Mouse (Mus musculus): ENCODE data around the gene Erap1. TPM values are rescaled to one million over a fixed set of nuclear protein-coding genes. Genes with fewer than 3 reads are reported as not detected.
A peak's percentile ranks its signal among the peaks of the same experiment; 100 is the strongest.
"Not testable (repeated sequence)": the region's sequence is repeated elsewhere in the genome, so short reads cannot be mapped to it uniquely, and the experiment has no call there.

The Erap1 gene
- polyA plus RNA-seq (2011; ENCODE audit: insufficient read length, low read depth, missing spikeins), result 61.2 and 102 TPM in 2 replicates

GRCm38 (mm10) chr13:74638793-74639711, at the start of gene Erap1:
Gene Erap1 (plus strand): TSS chr13:74639568.
- H3K4me1 ChIP-seq (ENCODE audit: control insufficient read depth, insufficient read depth, low read length), result no peaks in the 10 kb centered on the region

GRCm38 (mm10) chr13:74591401-74591821, 48.0 kb upstream of the Erap1 start:
- not testable (repeated sequence) for H3K4me1 ChIP-seq (ENCODE audit: control insufficient read depth, insufficient read depth, low read length)

More at GRCm38 (mm10) chr13:74638793-74639711, at the start of gene Erap1:
- Histone ChIP-seq H3K27ac (ENCODE audit: insufficient read depth, low read length) (peak within 1 kb of the TSS; percentile 90), H3K4me3 (ENCODE audit: insufficient read depth, low read length) (peak within 1 kb of the TSS; percentile 90)
- TF ChIP-seq POLR2A (IDR thresholded peaks at IDR 0.05; ENCODE audit: low read depth, low read length), result peak; percentile 50
- TF ChIP-seq CTCF (IDR thresholded peaks at IDR 0.05; ENCODE audit: borderline replicate concordance, insufficient read depth, low read length), result no peak

DNA sequence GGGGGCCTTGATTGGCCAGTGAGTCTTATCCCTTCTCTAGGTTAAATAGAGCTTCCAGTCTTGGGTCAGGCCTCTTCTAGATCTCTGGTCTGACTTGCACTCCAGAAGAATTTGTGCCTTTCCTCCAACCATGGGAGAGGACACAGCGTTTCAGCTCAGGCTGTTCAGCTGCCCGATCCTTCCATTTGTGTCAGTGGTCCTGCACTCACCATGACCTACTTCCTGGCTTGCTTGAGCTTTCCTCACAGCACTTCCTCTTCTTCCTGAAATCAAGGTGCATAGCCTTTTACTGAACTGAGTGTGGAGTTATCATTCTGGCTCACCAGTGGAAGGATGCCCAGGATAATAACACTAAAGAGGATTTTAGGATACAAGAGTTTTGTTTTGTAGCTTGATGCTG, 47.5 kb upstream of the Erap1 start:
- not testable (repeated sequence) for H3K4me3 ChIP-seq (ENCODE audit: insufficient read depth, low read length); H3K4me1 ChIP-seq (ENCODE audit: control insufficient read depth, insufficient read depth, low read length); H3K27ac ChIP-seq (ENCODE audit: insufficient read depth, low read length)

More at GRCm38 (mm10) chr13:74591401-74591821, 48.0 kb upstream of the Erap1 start:
- H3K27ac ChIP-seq (ENCODE audit: insufficient read depth, low read length); H3K4me3 ChIP-seq (ENCODE audit: insufficient read depth, low read length): not testable (repeated sequence)

DNA sequence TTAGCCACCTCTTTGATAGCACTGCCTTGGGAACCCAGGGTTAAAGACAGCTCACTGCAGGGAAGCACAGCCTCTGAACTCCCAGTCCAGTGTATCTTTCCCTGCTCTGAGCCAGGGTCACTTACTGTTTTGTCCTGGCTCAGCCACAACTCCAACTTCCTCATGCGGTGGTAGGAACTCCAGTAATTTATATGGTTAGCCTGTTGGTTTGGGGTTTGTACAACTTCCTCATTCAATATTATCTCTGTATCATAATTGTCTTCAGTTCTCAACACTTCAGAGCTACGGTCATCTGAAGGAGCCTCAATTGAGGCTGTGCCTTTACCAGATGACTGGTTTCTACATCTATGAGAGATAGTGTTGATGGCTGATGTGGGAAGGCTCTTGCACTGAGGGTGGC, 42.3 kb upstream of the Erap1 start:
- H3K4me3 ChIP-seq (ENCODE audit: insufficient read depth, low read length); H3K4me1 ChIP-seq (ENCODE audit: control insufficient read depth, insufficient read depth, low read length); H3K27ac ChIP-seq (ENCODE audit: insufficient read depth, low read length): not testable (repeated sequence)

DNA sequence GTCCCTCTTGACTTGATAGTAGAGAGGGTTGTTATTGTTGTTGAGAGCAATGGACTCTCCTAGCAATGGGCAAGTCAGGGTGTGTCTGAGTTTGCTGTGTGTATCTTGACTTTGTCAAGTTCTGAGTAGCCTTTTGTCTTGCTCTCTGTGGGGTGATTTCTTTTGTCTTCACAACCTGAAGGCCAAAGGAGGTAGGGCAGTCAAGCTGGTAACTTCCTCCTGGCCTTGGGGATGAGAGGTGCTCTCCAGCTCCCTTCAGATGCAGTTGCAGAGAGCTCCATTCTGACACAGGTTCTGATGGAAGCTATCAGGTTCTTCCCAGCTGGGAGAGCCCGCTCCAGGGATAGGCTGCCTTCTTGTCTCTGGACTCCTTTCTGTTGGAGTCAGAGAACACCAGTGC, 37.6 kb upstream of the Erap1 start:
- not testable (repeated sequence) for H3K4me3 ChIP-seq (ENCODE audit: insufficient read depth, low read length); H3K27ac ChIP-seq (ENCODE audit: insufficient read depth, low read length); H3K4me1 ChIP-seq (ENCODE audit: control insufficient read depth, insufficient read depth, low read length)

- H3K4me3 ChIP-seq (ENCODE audit: insufficient read depth, low read length), result peak overlapping the region; percentile 86
Measured at GRCm38 (mm10) chr13:74617163-74618019, 22.0 kb upstream of the Erap1 start.

DNA sequence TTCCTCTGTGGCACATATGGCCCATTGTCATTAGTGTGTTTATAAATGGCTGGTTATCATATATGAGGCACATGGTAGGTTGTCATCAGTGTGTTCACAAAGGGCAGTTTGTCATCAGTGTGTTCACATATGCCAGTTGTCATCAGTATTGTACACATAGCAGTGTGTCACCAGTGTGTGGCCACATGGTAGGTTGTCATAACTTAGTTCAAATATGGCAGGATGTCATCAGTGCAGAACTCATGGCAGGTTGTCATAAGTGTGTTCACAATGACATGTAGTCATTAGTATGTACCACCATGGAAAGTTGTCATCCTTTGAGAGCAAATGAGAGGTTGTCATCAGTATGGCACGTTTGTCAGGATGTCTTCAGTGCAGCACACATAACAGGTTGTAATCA, 7.0 kb upstream of the Erap1 start:
- TF ChIP-seq POLR2A (IDR thresholded peaks at IDR 0.05; ENCODE audit: low read depth, low read length) (no peak), CTCF (IDR thresholded peaks at IDR 0.05; ENCODE audit: borderline replicate concordance, insufficient read depth, low read length) (no peak)
- Histone ChIP-seq H3K27ac (ENCODE audit: insufficient read depth, low read length) (no peak overlapping the region), H3K4me1 (ENCODE audit: control insufficient read depth, insufficient read depth, low read length) (no peaks in the 10 kb centered on the region), H3K4me3 (ENCODE audit: insufficient read depth, low read length) (no peak overlapping the region)

More at GRCm38 (mm10) chr13:74617163-74618019, 22.0 kb upstream of the Erap1 start:
- peak; percentile 63 for TF ChIP-seq POLR2A (IDR thresholded peaks at IDR 0.05; ENCODE audit: low read depth, low read length)
- not testable (repeated sequence) for H3K4me1 ChIP-seq (ENCODE audit: control insufficient read depth, insufficient read depth, low read length)
- H3K27ac ChIP-seq (ENCODE audit: insufficient read depth, low read length), result peak overlapping the region; percentile 80

DNA sequence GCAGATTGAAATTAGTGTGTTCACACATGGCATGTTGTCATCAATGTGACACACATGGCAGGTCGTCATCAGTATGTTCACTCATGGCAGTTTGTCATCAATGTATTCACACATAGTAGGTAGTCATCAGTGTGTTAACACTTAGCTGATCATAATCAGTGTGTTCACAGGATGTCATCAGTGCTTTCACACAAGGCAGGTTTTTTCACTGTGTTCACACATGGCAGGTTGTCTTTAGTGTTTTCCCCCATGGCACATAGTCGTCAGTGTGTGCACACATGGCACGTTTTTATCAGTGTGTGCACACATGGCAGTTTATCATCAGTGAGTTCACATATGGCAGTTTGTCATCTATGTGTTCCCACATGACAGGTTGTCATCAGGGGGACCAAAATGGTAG, 6.5 kb upstream of the Erap1 start:
- H3K4me1 ChIP-seq (ENCODE audit: control insufficient read depth, insufficient read depth, low read length), result no peaks in the 10 kb centered on the region
- TF ChIP-seq POLR2A (IDR thresholded peaks at IDR 0.05; ENCODE audit: low read depth, low read length), result no peak
- no peak for TF ChIP-seq CTCF (IDR thresholded peaks at IDR 0.05; ENCODE audit: borderline replicate concordance, insufficient read depth, low read length)
- H3K27ac ChIP-seq (ENCODE audit: insufficient read depth, low read length), result no peak overlapping the region
- no peak overlapping the region for H3K4me3 ChIP-seq (ENCODE audit: insufficient read depth, low read length)

DNA sequence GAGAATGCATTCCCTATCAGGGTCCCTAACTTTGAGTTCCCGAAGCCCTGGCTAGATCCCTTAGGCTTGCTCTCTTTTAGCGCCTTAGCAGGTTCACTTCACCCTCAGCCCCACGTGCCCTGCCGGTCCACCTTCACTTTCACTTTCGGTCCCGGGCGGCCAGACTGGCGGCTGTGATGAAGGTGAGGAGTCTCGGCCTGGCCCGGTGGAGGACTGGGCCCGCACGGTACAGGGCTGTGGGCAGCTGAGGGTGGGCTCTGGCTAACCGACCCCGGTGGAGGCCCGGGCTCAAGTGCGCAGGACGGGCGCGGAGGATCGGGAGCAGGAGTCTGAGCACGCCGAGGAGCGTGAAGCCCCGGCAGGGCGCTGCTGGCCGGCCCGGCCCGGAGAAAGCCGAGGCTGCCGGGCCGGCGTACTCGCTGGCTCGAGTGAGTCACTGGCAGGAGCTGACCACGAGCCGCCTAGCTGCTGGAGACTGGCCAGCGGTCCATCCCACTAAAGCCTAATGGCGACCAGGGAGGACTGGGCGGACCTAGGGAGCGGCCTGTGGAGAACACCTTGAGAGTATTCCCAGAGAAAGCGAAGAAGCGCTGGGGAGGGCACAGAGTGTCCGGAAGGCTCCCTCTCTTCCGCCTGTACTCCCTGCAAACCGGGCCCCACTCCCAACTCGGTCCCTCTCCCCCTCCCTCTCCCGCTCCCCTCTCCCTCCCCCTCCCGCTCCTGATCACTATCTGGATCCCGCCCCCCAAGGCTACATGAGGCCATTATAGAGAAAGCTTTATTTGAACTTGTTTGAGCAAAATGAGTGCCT, 549 bp downstream of the Erap1 start:
- peak; percentile 62 for TF ChIP-seq POLR2A (IDR thresholded peaks at IDR 0.05; ENCODE audit: low read depth, low read length)
- TF ChIP-seq CTCF (IDR thresholded peaks at IDR 0.05; ENCODE audit: borderline replicate concordance, insufficient read depth, low read length), result no peak
- Histone ChIP-seq H3K27ac (ENCODE audit: insufficient read depth, low read length) (peak overlapping the region; percentile 90), H3K4me1 (ENCODE audit: control insufficient read depth, insufficient read depth, low read length) (no peaks in the 10 kb centered on the region), H3K4me3 (ENCODE audit: insufficient read depth, low read length) (peak overlapping the region; percentile 90)

- H3K27ac ChIP-seq (ENCODE audit: insufficient read depth, low read length); H3K4me1 ChIP-seq (ENCODE audit: control insufficient read depth, insufficient read depth, low read length): not testable (repeated sequence)
- H3K4me3 ChIP-seq (ENCODE audit: insufficient read depth, low read length), result peak overlapping the region; percentile 90; the same call in 1 of the 2 replicates
Measured at GRCm38 (mm10) chr13:74640523-74640920, 1.2 kb downstream of the Erap1 start.
